Mouse (Mus musculus) MEL-GATA-1-ER (cell line): ENCODE measurements around the gene Cdh15.

Experiments
- DNase-seq: peaks from one replicate; pipeline ENCODE4 v3.0.0-alpha.2; 2012; ENCODE audit warnings: low read depth; ENCODE audit errors: extremely low read depth

Cdh15 gene

GRCm38 (mm10) chr8:122847829-122848561, at the start of gene Cdh15:
Gene Cdh15, plus strand, starts transcription at chr8:122847966.
- no peak for DNase-seq

- DNase-seq = no peak
These were observed 43.6 kb upstream of the Cdh15 start for GRCm38 (mm10) chr8:122803906-122804761.

- no peak for DNase-seq
These were observed 42.4 kb upstream of the Cdh15 start for GRCm38 (mm10) chr8:122805349-122805748.

GRCm38 (mm10) chr8:122806956-122807538, 40.7 kb upstream of the Cdh15 start:
- no peak for DNase-seq

- no peak for DNase-seq
These were observed 39.9 kb upstream of the Cdh15 start for GRCm38 (mm10) chr8:122807907-122808306.

- DNase-seq = no peak
These were observed 37.4 kb upstream of the Cdh15 start for GRCm38 (mm10) chr8:122810376-122810775.

- DNase-seq = no peak
These were observed 35.8 kb upstream of the Cdh15 start for GRCm38 (mm10) chr8:122811870-122812494.

GRCm38 (mm10) chr8:122812610-122813250, 35.0 kb upstream of the Cdh15 start:
- no peak for DNase-seq

GRCm38 (mm10) chr8:122814608-122815007, 33.2 kb upstream of the Cdh15 start:
- no peak for DNase-seq

- no peak for DNase-seq
These were observed 30.8 kb upstream of the Cdh15 start for GRCm38 (mm10) chr8:122816965-122817364.

- DNase-seq = no peak
These were observed 29.9 kb upstream of the Cdh15 start for GRCm38 (mm10) chr8:122817724-122818496.

GRCm38 (mm10) chr8:122819776-122820175, 28.0 kb upstream of the Cdh15 start:
- no peak for DNase-seq

- no peak for DNase-seq
These were observed 23.2 kb upstream of the Cdh15 start for GRCm38 (mm10) chr8:122824571-122824970.

GRCm38 (mm10) chr8:122824986-122825385, 22.8 kb upstream of the Cdh15 start:
- no peak for DNase-seq

GRCm38 (mm10) chr8:122825408-122825807, 22.4 kb upstream of the Cdh15 start:
- peak; percentile 42 for DNase-seq

- no peak for DNase-seq
These were observed 18.4 kb upstream of the Cdh15 start for GRCm38 (mm10) chr8:122829396-122829795.

- DNase-seq = peak; percentile 85
These were observed 17.3 kb upstream of the Cdh15 start for GRCm38 (mm10) chr8:122830349-122831061.

- DNase-seq = peak; percentile 39
These were observed 13.3 kb upstream of the Cdh15 start for GRCm38 (mm10) chr8:122834416-122834815.

GRCm38 (mm10) chr8:122834971-122835370, 12.8 kb upstream of the Cdh15 start:
- peak; percentile 93 for DNase-seq

- no peak for DNase-seq
These were observed 11.6 kb upstream of the Cdh15 start for GRCm38 (mm10) chr8:122836199-122836598.
